Mouse (Mus musculus) stomach, embryonic 16.5 days (tissue): ENCODE data around the gene Stat5a. TPM values are rescaled to one million over a fixed set of nuclear protein-coding genes. Genes with fewer than 3 reads are reported as not detected.

Source experiments
- ATAC-seq: fragments of 200-750 bp; cut with Nextera tagmentation; 2 replicates; pipeline ENCODE4 v1.8.0; 2017; ENCODE audit warnings: moderate number of reproducible peaks, moderate TSS enrichment; ENCODE audit not compliant: insufficient read depth, low FRiP score
- H3K27ac ChIP-seq: fragments of 300-500 bp; sonication (generic); 2 replicates; pipeline ENCODE4 v1.5.1; 2014; ENCODE audit warnings: low read length
- H3K27me3 ChIP-seq: fragments of 300-500 bp; sonication (generic); 2 replicates; pipeline ENCODE4 v1.6.1; 2014; ENCODE audit warnings: low read length, control low read depth, mixed read lengths; ENCODE audit not compliant: control insufficient read depth, insufficient read depth
- H3K36me3 ChIP-seq: fragments of 300-500 bp; sonication (generic); 2 replicates; pipeline ENCODE4 v1.6.1; 2014; ENCODE audit warnings: low read length; ENCODE audit not compliant: control insufficient read depth, insufficient read depth
- H3K4me1 ChIP-seq: fragments of 300-500 bp; sonication (generic); 2 replicates; pipeline ENCODE4 v1.6.1; 2014; ENCODE audit warnings: low read length, control low read depth, mixed read lengths; ENCODE audit not compliant: control insufficient read depth, insufficient read depth
- H3K4me2 ChIP-seq: fragments of 300-500 bp; sonication (generic); 2 replicates; pipeline ENCODE4 v1.6.1; 2014; ENCODE audit warnings: low read depth, low read length, mixed read lengths
- H3K4me3 ChIP-seq: fragments of 300-500 bp; sonication (generic); replicated peaks from 2 replicates; pipeline ENCODE4 v1.5.1; 2014; ENCODE audit warnings: mild to moderate bottlenecking, low read length
- H3K9ac ChIP-seq: fragments of 300-500 bp; sonication (generic); 2 replicates; pipeline ENCODE4 v1.6.1; 2014; ENCODE audit warnings: low read length
- H3K9me3 ChIP-seq: fragments of 300-500 bp; sonication (generic); replicated peaks from 2 replicates; pipeline ENCODE4 v1.6.1; 2016; ENCODE audit warnings: low read length, control low read depth; ENCODE audit not compliant: control insufficient read depth
- WGBS: fragments of 180-500 bp; shearing (Covaris S2); extraction: QIAGEN DNeasy Blood & Tissue Kit; methylation state at CpG from one replicate; pipeline ENCODE4 v1.1.7; 2014; 5-methylcytosine and 5-hydroxymethylcytosine counted together
- polyA plus RNA-seq: library from polyadenylated mRNA; unstranded; fragments of >200 nt; fragmentation: Nextera tagmentation; extraction: Ambion mirVana; gene quantifications from 2 replicates; pipeline ENCODE4 v1.2.1, GENCODE M21; 2015

Stat5a gene
- polyA plus RNA-seq, 1 experiment from 2014 or later, result 12.0 TPM

DNA sequence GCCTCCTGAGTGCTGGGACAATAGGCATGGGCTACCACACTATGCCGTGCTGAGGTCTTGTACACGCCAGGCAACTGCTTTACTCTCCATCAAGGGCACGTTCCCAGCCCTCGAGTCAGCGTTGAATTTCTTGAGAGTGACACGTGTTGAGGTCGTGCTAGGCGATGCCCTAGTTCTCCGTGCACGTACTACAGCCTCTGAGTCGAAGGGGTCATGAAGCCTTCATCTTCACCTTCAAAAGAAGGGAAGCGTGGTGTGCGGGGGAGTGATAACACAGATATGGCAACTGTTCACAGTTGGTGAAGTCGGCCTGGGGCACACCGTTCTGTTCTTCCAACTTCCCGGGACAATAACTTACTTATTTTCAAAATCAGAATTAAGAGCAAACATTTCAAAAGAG lies 39.5 kb upstream of the Stat5a start:
- 84% methylated on average over 16 of the region's 16 CpGs for WGBS
- no peak for ATAC-seq
- Histone ChIP-seq H3K36me3 (no peaks in the 10 kb centered on the region), H3K4me2 (no peak overlapping the region), H3K27ac (no peak overlapping the region), H3K27me3 (no peaks in the 10 kb centered on the region), H3K4me3 (no peak overlapping the region), H3K4me1 (peaks cover 24% of the 10 kb centered on the region), H3K9me3 (no peaks in the 10 kb centered on the region), H3K9ac (no peak overlapping the region)

DNA sequence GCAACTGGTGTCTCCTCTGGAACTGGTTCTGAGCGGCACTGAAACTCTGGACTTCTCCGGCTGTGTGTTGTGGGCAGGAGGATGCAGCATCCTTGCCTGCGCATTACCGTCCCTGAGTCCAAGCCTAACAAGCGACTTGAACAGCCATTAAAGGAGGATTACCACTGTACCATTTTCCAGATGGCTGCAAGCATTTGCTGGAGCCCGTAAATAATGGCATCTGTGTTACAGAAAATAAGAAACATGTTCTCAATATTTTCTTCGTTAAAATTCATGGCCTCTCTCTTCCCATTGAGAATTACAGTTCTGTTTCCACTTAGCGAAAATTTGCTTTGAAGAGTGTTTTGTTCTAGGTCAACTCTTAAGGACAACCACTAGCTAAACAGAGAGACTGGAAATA lies 39.1 kb upstream of the Stat5a start:
- Histone ChIP-seq H3K9ac (no peak overlapping the region), H3K27ac (no peak overlapping the region), H3K4me3 (no peak overlapping the region), H3K36me3 (no peaks in the 10 kb centered on the region), H3K4me2 (no peak overlapping the region), H3K9me3 (no peaks in the 10 kb centered on the region), H3K27me3 (no peaks in the 10 kb centered on the region), H3K4me1 (peaks cover 20% of the 10 kb centered on the region)
- ATAC-seq, result no peak
- WGBS, result 83% methylated on average over 8 of the region's 8 CpGs

DNA sequence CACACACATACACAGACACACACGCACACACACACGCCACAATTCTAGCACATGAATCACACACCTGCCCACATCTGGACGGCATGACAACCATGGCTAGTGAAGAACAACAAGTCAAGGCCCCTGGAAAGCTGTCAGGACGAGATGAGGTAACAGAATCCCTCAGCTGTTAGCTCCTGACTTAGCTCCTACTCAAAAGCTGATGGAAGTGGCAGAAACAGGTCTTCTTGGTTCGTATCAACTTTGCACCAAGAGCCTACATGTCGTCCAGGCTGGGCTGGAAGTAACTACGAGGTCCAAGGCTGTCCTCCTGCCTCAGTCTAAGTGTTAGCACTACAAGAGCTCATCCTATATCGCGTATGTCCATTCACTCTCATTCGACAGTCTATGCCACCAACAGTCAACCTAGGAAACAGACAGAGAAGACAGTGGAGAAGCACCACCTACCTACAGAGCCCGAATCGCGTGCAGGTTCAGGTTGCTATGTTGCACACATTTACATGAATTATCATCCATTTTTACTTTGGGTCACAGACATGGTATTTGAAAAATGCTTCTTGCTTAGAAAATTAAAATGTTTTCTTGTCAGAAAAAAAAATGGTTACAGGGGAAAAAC lies 37.4 kb upstream of the Stat5a start:
- no peak overlapping the region for H3K4me3 ChIP-seq
- H3K27ac ChIP-seq, result no peak overlapping the region
- H3K9me3 ChIP-seq, result no peaks in the 10 kb centered on the region
- WGBS, result 86% methylated on average over 13 of the region's 13 CpGs
- H3K9ac ChIP-seq, result no peak overlapping the region
- H3K4me1 ChIP-seq, result peaks cover 9% of the 10 kb centered on the region
- no peaks in the 10 kb centered on the region for H3K27me3 ChIP-seq
- no peak overlapping the region for H3K4me2 ChIP-seq
- H3K36me3 ChIP-seq, result no peaks in the 10 kb centered on the region
- ATAC-seq, result no peak

DNA sequence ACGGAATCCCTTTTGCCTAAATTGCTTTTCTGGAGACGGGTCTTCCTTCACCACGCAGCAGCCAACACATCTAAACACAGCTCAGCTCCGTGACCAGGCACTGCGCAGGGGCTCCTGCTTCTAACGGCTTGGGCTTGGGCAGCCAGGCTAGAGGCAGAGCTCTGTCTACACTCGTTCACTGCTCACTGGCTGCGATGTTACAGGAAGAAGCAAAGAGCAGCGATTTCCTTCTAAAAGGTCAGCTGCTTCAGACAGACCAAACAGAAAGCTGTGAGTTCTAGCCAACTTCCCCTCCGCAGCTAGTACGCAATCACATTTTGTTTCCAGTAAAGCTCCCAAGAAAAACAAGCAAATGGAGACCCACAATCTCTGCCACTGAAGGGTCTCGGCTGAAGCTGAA lies 36.8 kb upstream of the Stat5a start:
- H3K36me3 ChIP-seq, result no peaks in the 10 kb centered on the region
- H3K4me3 ChIP-seq, result peak overlapping the region; percentile 2; the same call in 1 of the 2 replicates
- H3K9me3 ChIP-seq, result no peaks in the 10 kb centered on the region
- H3K9ac ChIP-seq, result no peak overlapping the region
- 48% methylated on average over 12 of the region's 12 CpGs for WGBS
- H3K4me1 ChIP-seq, result peaks cover 5% of the 10 kb centered on the region; the same call in 1 of the 2 replicates
- ATAC-seq, result no peak
- peak overlapping the region; percentile 9; the same call in 1 of the 2 replicates for H3K27ac ChIP-seq
- no peaks in the 10 kb centered on the region for H3K27me3 ChIP-seq
- H3K4me2 ChIP-seq, result no peak overlapping the region

DNA sequence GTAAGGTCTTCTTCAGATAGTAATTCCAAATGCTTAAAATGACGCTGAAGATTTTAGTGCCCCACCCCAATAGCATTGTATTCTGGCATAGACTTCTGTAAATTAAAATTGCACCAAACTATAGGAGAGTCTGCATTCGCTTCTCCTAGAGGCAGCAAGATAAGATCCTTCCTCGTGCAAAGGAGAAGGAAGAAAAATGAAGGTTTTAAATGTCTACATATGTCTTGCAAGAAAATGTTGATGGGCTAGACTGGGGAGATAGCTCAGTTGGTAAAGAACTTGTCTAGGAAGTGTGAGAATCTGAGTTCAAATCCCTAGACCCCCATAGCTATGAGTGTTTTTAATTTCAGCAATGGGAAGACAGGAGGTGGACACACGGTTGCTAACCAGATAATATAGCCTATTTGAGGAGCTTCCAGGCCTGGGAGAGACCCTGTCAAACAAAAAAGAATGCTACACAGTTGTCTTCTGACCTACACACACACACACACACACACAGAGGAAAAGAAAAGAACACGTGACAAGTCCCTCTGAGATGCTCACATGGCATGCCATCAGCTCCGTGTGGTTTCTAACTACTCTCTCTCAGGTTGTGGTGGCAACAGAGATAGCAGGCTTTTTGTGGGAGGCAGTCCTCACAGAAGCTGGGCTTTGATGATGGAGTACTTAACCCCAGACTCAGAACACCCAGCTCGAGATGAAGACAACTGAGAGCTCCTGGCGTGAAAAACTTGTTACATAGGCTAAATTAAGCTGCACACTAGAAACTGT lies 35.4 kb upstream of the Stat5a start:
- H3K36me3 ChIP-seq, result no peaks in the 10 kb centered on the region
- 65% methylated on average over 8 of the region's 8 CpGs for WGBS
- no peaks in the 10 kb centered on the region for H3K27me3 ChIP-seq
- H3K9ac ChIP-seq, result no peak overlapping the region
- no peak for ATAC-seq
- H3K4me1 ChIP-seq, result no peaks in the 10 kb centered on the region
- no peak overlapping the region for H3K4me3 ChIP-seq
- no peaks in the 10 kb centered on the region for H3K9me3 ChIP-seq
- no peak overlapping the region for H3K4me2 ChIP-seq
- no peak overlapping the region for H3K27ac ChIP-seq

DNA sequence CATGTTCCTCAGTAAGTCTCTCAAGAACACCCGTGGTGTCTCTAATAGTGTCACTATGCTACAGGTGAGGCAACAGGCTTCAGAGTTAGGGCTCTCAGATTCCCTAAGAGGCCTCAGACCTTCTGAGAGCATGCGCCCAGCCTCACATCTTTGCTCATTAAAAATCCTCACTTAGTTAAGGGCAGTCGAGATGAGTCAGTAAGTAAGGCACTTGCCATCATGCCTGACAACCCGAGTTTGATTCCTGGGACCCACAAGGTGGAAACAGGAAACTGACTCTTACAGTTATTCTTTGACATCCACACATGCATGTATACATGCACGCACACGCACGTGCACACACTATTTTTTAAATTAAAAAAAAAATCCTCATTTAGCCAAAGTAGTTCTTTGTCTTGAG lies 34.7 kb upstream of the Stat5a start:
- H3K4me3 ChIP-seq, result no peak overlapping the region
- H3K4me1 ChIP-seq, result no peaks in the 10 kb centered on the region
- no peak overlapping the region for H3K4me2 ChIP-seq
- H3K9me3 ChIP-seq, result no peaks in the 10 kb centered on the region
- 79% methylated on average over 7 of the region's 7 CpGs for WGBS
- no peak overlapping the region for H3K27ac ChIP-seq
- H3K9ac ChIP-seq, result no peak overlapping the region
- H3K27me3 ChIP-seq, result no peaks in the 10 kb centered on the region
- H3K36me3 ChIP-seq, result no peaks in the 10 kb centered on the region
- no peak for ATAC-seq

DNA sequence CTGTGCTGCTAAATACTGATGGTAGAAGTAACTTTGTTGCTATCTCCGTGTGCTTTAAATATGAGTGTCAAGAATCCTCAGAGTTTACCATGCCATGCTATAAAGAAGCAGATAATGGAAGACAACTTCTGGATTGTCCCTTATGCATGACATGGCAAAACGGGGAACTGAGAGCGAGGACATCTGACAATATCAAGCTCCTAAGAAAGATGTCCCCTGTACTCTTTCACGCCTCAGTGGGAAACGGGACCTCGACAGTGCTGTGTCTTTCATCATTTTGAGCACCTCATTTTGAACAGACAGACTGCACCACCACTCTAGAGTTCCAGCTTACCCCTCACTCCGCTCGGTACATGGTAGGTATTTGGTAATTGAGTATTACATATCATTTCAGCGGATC lies 33.7 kb upstream of the Stat5a start:
- 82% methylated on average over 9 of the region's 9 CpGs for WGBS
- H3K9ac ChIP-seq, result no peak overlapping the region
- H3K4me3 ChIP-seq, result no peak overlapping the region
- H3K27ac ChIP-seq, result no peak overlapping the region
- no peaks in the 10 kb centered on the region for H3K4me1 ChIP-seq
- ATAC-seq, result no peak
- no peaks in the 10 kb centered on the region for H3K9me3 ChIP-seq
- H3K4me2 ChIP-seq, result no peak overlapping the region
- no peaks in the 10 kb centered on the region for H3K27me3 ChIP-seq
- H3K36me3 ChIP-seq, result no peaks in the 10 kb centered on the region

DNA sequence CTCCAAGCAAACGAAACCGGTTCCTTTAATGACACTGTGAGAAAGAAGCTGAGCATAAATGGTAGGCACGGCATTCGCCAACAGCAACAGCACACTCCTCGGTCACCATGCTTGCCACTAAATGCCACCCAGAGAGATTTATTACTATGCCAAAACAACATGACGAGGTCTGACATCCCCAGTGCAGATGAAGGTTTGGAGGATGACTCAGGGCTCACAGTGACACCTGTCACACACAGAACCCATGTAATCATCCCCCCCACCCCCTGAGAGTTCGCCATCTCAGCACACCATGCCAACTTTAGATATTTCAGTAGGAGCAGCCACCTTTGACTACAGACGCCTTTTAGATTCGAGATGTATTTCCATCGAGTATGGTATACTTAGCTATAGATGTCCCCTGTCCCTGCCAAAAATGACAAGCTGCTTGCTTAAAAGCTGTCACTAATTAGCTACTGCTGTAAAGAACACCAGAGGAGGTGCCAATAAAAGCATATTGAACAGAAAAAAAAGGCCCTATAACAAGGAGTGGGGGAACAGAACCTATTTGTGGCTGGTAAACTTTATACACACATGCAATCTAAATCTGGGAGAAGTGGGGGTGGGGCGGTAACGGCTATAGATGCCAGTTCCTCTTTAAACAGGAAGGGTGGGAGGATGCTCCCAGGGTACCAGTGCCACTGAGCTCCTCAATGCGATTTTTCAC lies 32.8 kb upstream of the Stat5a start:
- H3K27ac ChIP-seq, result no peak overlapping the region
- H3K4me3 ChIP-seq, result no peak overlapping the region
- WGBS, result 80% methylated on average over 13 of the region's 13 CpGs
- no peak overlapping the region for H3K4me2 ChIP-seq
- H3K9ac ChIP-seq, result no peak overlapping the region
- H3K36me3 ChIP-seq, result no peaks in the 10 kb centered on the region
- H3K9me3 ChIP-seq, result no peaks in the 10 kb centered on the region
- no peaks in the 10 kb centered on the region for H3K27me3 ChIP-seq
- H3K4me1 ChIP-seq, result no peaks in the 10 kb centered on the region
- ATAC-seq, result no peak

DNA sequence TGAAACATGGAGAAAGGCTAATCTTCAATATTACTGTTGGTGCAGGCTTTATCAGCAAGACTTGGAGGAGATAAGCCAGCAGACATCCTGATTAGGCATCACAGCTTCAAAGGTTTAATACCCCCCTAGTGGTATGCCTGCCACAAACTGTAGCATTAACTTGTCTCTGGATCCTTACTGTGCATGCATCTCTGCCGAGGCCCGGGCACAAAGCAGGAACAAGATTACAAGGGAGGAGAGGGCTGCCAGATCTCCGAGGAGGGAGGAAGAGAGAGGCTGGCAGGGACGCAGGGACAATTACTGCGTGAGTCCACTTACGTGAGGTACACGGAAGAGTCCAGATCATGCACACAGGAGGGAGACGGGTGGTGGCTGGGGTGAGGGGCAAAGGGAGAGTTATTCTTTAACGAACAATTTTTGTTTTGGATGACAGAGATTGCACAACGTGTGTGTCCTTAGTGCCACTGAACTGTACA lies 30.4 kb upstream of the Stat5a start:
- Histone ChIP-seq H3K9ac (no peak overlapping the region), H3K27ac (no peak overlapping the region), H3K36me3 (no peaks in the 10 kb centered on the region), H3K4me3 (no peak overlapping the region), H3K4me2 (no peak overlapping the region), H3K27me3 (no peaks in the 10 kb centered on the region), H3K4me1 (no peaks in the 10 kb centered on the region), H3K9me3 (no peaks in the 10 kb centered on the region)
- no peak for ATAC-seq
- WGBS, result 58% methylated on average over 10 of the region's 10 CpGs
